Mouse (Mus musculus): ENCODE data around the gene Tra2b. TPM values are rescaled to one million over a fixed set of nuclear protein-coding genes. Genes with fewer than 3 reads are reported as not detected.
"Not testable (repeated sequence)": the region's sequence is repeated elsewhere in the genome, so short reads cannot be mapped to it uniquely, and the experiment has no call there.

The Tra2b gene
- 258 and 265 TPM in 2 replicates for polyA plus RNA-seq (2015; fragmentation: Nextera tagmentation; extraction: Ambion mirVana)

DNA sequence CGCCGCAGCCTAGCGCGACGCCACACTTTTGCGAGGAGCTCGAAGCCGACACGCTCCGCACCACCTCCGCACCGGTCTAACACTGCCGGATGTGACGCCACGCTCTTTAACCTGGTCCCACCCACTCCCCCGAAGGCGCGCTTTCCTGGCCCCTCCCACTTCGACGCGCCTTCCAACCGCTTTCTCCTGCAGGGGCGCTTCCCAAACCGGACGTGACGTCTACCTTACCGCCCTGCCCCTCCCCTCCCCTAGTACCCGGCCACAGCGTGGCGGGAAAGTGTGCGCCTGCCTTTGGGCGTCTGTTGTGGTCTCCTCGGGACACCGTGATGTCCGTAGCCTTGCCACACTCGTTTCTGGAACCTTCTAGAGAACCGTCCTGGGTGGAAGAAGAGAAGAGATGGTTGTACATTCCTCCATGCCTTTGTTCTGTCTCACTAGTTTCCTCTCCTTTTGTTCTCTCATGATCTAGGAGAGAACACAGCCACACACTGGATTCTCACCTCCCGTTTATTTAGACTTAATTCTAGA is at the start of gene Tra2b:
Tra2b (minus strand) TSS at position 157 of the 528 bp plus-strand sequence.
- WGBS, result under 1% methylated on average over 38 of the region's 38 CpGs
- Histone ChIP-seq H3K9ac (peak within 1 kb of the TSS; percentile 78), H3K27me3 (replicated peaks) (no peaks in the 10 kb centered on the region), H3K9me3 (no peaks in the 10 kb centered on the region), H3K27ac (peak within 1 kb of the TSS; percentile 97), H3K4me2 (peak within 1 kb of the TSS; percentile 84), H3K36me3 (replicated peaks) (no peaks in the 10 kb centered on the region), H3K4me3 (peak within 1 kb of the TSS; percentile 62), H3K4me1 (peaks cover 25% of the 10 kb centered on the region)
- ATAC-seq (replicated peaks), result peak; percentile 98

DNA sequence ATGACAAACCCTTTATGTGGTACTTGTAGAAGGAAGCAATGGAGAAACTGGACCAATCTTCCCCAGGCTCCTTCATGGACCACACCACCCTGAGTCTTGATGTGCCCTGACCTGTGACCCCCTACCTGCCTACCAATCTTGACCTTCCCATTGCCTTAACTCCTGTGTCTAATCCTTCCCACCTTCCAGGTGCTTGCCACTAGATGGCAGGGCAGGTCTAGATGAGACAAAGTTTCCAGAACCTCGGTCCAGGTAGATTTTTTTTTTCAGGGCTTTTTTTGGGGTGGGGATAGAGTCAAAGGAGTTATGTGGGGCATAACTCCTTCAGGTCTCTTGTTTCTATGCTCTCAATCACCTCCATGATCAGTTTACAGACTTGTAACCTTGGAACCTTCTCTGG is 44.8 kb upstream of the Tra2b start:
- H3K9ac ChIP-seq, result no peak overlapping the region
- H3K4me2 ChIP-seq, result no peak overlapping the region
- no peak overlapping the region for H3K4me3 ChIP-seq
- H3K9me3 ChIP-seq, result no peaks in the 10 kb centered on the region
- 44% methylated on average over 1 of the region's 1 CpGs for WGBS
- no peaks in the 10 kb centered on the region for H3K27me3 ChIP-seq (replicated peaks)
- no peak for ATAC-seq (replicated peaks)
- H3K27ac ChIP-seq, result no peak overlapping the region
- H3K36me3 ChIP-seq (replicated peaks), result no peaks in the 10 kb centered on the region
- no peaks in the 10 kb centered on the region for H3K4me1 ChIP-seq

GRCm38 (mm10) chr16:22302606-22303005 is 36.8 kb upstream of the Tra2b start:
- no peaks in the 10 kb centered on the region for H3K9me3 ChIP-seq
- no peaks in the 10 kb centered on the region for H3K4me1 ChIP-seq
- H3K4me3 ChIP-seq, result no peak overlapping the region
- no peak overlapping the region for H3K27ac ChIP-seq
- 0 out of 2 replicates have a peak, but pooled peaks have one; percentile 56 for ATAC-seq (replicated peaks)
- H3K4me2 ChIP-seq, result no peak overlapping the region
- no peaks in the 10 kb centered on the region for H3K36me3 ChIP-seq (replicated peaks)
- WGBS, result 34% methylated on average over 5 of the region's 5 CpGs
- H3K9ac ChIP-seq, result no peak overlapping the region
- H3K27me3 ChIP-seq (replicated peaks), result no peaks in the 10 kb centered on the region

DNA sequence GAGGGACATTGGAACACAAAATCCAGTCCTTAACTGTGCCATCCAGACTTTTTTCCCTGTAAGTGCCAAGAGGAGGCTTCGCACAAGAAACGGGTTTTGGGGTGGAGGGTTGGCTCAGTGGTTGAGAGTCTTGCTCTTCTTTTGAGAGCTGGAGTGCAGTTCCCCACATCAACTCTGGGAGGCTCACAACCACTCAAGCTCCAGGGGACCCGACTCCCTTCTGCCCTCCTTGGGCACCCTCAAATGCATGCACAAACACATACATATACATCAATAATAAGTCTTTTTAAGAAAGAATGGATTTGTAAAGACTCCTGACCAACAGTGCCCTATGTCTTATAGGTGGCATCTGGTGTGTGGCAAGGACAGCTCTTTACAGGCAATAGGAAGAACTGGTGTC is 35.6 kb upstream of the Tra2b start:
- no peak for ATAC-seq (replicated peaks)

DNA sequence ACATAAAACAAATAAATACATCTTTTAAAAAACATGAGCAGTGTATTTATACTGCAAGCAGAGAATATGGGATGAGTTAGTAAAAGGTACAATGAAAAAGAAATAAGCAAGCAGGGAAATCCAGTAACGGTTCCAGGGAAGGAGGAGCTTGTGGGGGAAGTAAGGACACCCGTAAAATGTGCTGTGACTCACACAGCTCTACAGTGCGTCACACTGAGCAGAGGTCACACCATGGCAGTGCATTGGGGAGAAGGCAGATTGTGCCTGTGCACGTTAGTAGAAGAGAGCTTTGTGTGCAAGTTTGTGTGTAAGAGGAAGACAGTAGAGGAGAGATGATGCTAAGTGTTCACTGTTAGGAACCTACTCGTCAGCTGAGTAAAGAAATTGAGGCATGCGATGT is 31.1 kb upstream of the Tra2b start:
- H3K4me3 ChIP-seq, result no peak overlapping the region
- no peaks in the 10 kb centered on the region for H3K4me1 ChIP-seq
- no peaks in the 10 kb centered on the region for H3K9me3 ChIP-seq
- no peak overlapping the region for H3K27ac ChIP-seq
- no peak overlapping the region for H3K4me2 ChIP-seq
- no peak for ATAC-seq (replicated peaks)
- H3K27me3 ChIP-seq (replicated peaks), result no peaks in the 10 kb centered on the region
- no peak overlapping the region for H3K9ac ChIP-seq
- no peaks in the 10 kb centered on the region for H3K36me3 ChIP-seq (replicated peaks)
- WGBS, result 80% methylated on average over 6 of the region's 6 CpGs

More for the DNA sequence above, 35.6 kb upstream of the Tra2b start:
- Histone ChIP-seq H3K27ac (no peak overlapping the region), H3K4me2 (no peak overlapping the region), H3K36me3 (replicated peaks) (no peaks in the 10 kb centered on the region), H3K4me1 (no peaks in the 10 kb centered on the region), H3K4me3 (no peak overlapping the region), H3K9ac (no peak overlapping the region), H3K9me3 (no peaks in the 10 kb centered on the region), H3K27me3 (replicated peaks) (no peaks in the 10 kb centered on the region)
- WGBS, result 67% methylated on average over 3 of the region's 3 CpGs

DNA sequence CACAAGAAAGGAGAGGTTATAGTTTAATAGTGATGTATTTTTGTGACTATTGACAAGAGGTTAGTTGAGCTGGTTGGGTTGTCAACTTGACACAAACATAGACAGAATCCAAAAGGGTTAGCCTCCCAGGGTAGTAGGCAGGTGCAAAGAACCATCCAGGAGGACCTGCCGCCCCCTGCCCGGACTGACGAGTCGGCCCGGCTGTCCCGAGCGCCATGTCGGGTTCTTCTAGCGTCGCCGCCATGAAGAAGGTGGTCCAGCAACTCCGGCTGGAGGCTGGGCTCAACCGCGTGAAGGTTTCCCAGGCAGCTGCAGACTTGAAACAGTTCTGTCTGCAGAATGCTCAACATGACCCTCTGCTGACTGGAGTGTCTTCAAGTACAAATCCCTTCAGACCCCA is 29.0 kb upstream of the Tra2b start:
- H3K9ac ChIP-seq; H3K36me3 ChIP-seq (replicated peaks); H3K27me3 ChIP-seq (replicated peaks); ATAC-seq (replicated peaks); H3K4me2 ChIP-seq; H3K4me3 ChIP-seq; H3K4me1 ChIP-seq; H3K27ac ChIP-seq; H3K9me3 ChIP-seq: not testable (repeated sequence)
- 96% methylated on average over 14 of the region's 14 CpGs for WGBS

DNA sequence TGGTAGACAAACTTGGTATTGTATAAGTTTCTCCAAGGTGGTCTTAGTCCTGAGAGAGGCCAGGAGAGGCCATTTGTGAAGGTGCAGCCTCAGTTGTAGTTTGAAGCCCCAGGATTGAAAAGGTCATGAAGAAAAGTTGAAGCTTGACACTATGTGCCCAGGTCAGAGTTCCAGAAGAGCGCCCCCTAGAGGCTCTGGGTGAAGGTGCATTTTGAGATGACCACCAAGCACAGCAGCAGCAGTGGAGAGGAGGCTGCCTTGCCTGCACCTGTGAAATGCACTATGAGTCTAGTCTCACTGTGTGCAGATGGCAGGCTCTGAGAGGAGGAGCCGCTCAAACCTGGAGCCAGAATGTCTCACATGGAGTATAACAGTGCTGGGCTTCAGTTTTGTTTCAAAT is 27.8 kb upstream of the Tra2b start:
- WGBS, result 49% methylated on average over 2 of the region's 2 CpGs
- H3K4me1 ChIP-seq, result no peaks in the 10 kb centered on the region
- H3K27me3 ChIP-seq (replicated peaks), result no peaks in the 10 kb centered on the region
- no peak overlapping the region for H3K4me2 ChIP-seq
- no peaks in the 10 kb centered on the region for H3K36me3 ChIP-seq (replicated peaks)
- ATAC-seq (replicated peaks), result no peak
- H3K9ac ChIP-seq, result no peak overlapping the region
- H3K9me3 ChIP-seq, result no peaks in the 10 kb centered on the region
- H3K4me3 ChIP-seq, result no peak overlapping the region
- H3K27ac ChIP-seq, result no peak overlapping the region

DNA sequence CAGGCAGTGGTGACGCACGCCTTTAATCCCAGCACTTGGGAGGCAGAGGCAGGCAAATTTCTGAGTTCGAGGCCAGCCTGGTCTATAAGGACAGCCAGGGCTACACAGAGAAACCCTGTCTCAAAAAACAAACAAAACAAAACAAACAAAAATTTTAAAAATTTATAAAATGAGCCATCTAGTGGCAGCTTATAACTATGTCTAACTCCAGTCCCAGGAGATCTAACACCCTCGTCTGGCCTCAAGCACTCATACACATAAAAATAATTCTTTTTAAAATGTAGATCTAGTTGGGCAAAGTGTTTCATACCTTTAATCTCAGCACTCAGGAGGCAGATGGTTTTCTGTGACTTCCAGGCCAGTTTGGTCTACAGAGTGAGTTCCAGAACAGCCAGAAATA is 26.6 kb upstream of the Tra2b start:
- H3K4me2 ChIP-seq, result no peak overlapping the region
- H3K9ac ChIP-seq, result no peak overlapping the region
- ATAC-seq (replicated peaks), result no peak
- no peaks in the 10 kb centered on the region for H3K27me3 ChIP-seq (replicated peaks)
- WGBS, result 87% methylated on average over 4 of the region's 4 CpGs
- H3K36me3 ChIP-seq (replicated peaks), result no peaks in the 10 kb centered on the region
- H3K9me3 ChIP-seq, result no peaks in the 10 kb centered on the region
- no peak overlapping the region for H3K27ac ChIP-seq
- H3K4me3 ChIP-seq, result no peak overlapping the region
- no peaks in the 10 kb centered on the region for H3K4me1 ChIP-seq

GRCm38 (mm10) chr16:22289643-22290042 is 23.8 kb upstream of the Tra2b start:
- ATAC-seq (replicated peaks), result no peak
- Histone ChIP-seq H3K4me2 (no peak overlapping the region), H3K4me3 (no peak overlapping the region), H3K4me1 (no peaks in the 10 kb centered on the region), H3K36me3 (replicated peaks) (no peaks in the 10 kb centered on the region), H3K9me3 (no peaks in the 10 kb centered on the region), H3K27ac (no peak overlapping the region), H3K9ac (no peak overlapping the region), H3K27me3 (replicated peaks) (no peaks in the 10 kb centered on the region)
- 32% methylated on average over 2 of the region's 2 CpGs for WGBS

- WGBS, result 78% methylated on average over 1 of the region's 1 CpGs
- ATAC-seq (replicated peaks), result no peak
Observed at GRCm38 (mm10) chr16:22286996-22287395, 21.2 kb upstream of the Tra2b start.

GRCm38 (mm10) chr16:22276536-22276935 is 10.7 kb upstream of the Tra2b start:
- no peak for ATAC-seq (replicated peaks)
- H3K27me3 ChIP-seq (replicated peaks), result no peaks in the 10 kb centered on the region
- peaks cover 3% of the 10 kb centered on the region; the same call in 1 of the 2 replicates for H3K9me3 ChIP-seq
- H3K4me1 ChIP-seq, result no peaks in the 10 kb centered on the region
- no peak overlapping the region for H3K4me3 ChIP-seq
- H3K9ac ChIP-seq, result no peak overlapping the region
- H3K27ac ChIP-seq, result no peak overlapping the region
- H3K36me3 ChIP-seq (replicated peaks), result no peaks in the 10 kb centered on the region
- no peak overlapping the region for H3K4me2 ChIP-seq

More at GRCm38 (mm10) chr16:22286996-22287395, 21.2 kb upstream of the Tra2b start:
- H3K27me3 ChIP-seq (replicated peaks), result no peaks in the 10 kb centered on the region
- no peak overlapping the region for H3K4me2 ChIP-seq
- no peak overlapping the region for H3K27ac ChIP-seq
- H3K9me3 ChIP-seq, result no peaks in the 10 kb centered on the region
- no peaks in the 10 kb centered on the region for H3K4me1 ChIP-seq
- H3K4me3 ChIP-seq, result no peak overlapping the region
- no peak overlapping the region for H3K9ac ChIP-seq
- H3K36me3 ChIP-seq (replicated peaks), result no peaks in the 10 kb centered on the region

- Histone ChIP-seq H3K9me3 (peaks cover 3% of the 10 kb centered on the region; the same call in 1 of the 2 replicates), H3K4me2 (no peak overlapping the region), H3K4me3 (no peak overlapping the region), H3K36me3 (replicated peaks) (no peaks in the 10 kb centered on the region), H3K4me1 (no peaks in the 10 kb centered on the region), H3K9ac (no peak overlapping the region), H3K27ac (no peak overlapping the region), H3K27me3 (replicated peaks) (no peaks in the 10 kb centered on the region)
- WGBS, result 59% methylated on average over 2 of the region's 2 CpGs
- no peak for ATAC-seq (replicated peaks)
Observed at GRCm38 (mm10) chr16:22275142-22275541, 9.3 kb upstream of the Tra2b start.

DNA sequence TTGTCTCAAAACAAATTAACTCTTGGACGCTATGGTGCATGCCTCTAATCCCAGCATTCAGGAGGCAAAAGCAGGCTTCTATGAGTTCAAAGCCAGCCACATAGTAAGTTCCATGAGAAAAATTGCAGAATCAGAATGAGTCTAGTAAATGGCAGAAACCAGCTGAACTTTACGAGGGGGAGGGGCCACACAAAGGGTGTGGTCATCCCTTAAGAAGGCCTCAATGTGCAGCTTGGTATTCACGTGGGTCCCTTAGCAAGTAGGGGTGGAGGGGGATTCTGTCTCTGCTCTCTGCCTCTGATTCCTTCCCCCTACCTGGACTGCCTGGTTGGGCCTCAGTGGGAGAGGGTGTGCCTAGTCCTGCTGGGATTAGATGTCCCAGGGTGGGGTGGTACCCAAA is 4.7 kb upstream of the Tra2b start:
- Histone ChIP-seq H3K27me3 (replicated peaks) (no peaks in the 10 kb centered on the region), H3K9ac (no peak overlapping the region)
- WGBS, result 66% methylated on average over 3 of the region's 3 CpGs

More for the DNA sequence above, 4.7 kb upstream of the Tra2b start:
- H3K4me2 ChIP-seq, result no peak overlapping the region
- ATAC-seq (replicated peaks), result no peak
- H3K4me3 ChIP-seq, result no peak overlapping the region
- H3K27ac ChIP-seq, result no peak overlapping the region
- H3K9me3 ChIP-seq, result no peaks in the 10 kb centered on the region
- H3K4me1 ChIP-seq, result peaks cover 6% of the 10 kb centered on the region
- H3K36me3 ChIP-seq (replicated peaks), result no peaks in the 10 kb centered on the region
